Mouse (Mus musculus): Measurements from ENCODE around the gene Stra6l. TPM values are rescaled to one million over a fixed set of nuclear protein-coding genes. Genes with fewer than 3 reads are reported as not detected.

The Stra6l gene
- polyA plus RNA-seq, 1 experiment from 2014 or later, result 1.2 TPM

- no peaks in the 10 kb centered on the region for H3K36me3 ChIP-seq (ENCODE audit: insufficient read depth, low read length)
- peaks cover 27% of the 10 kb centered on the region for H3K27me3 ChIP-seq (ENCODE audit: insufficient read depth, low read length)
- peak overlapping the region; percentile 61 for H3K4me2 ChIP-seq (replicated peaks; ENCODE audit: low read depth, low read length)
- ATAC-seq (ENCODE audit: low FRiP score, low TSS enrichment), result no peak
- 40% methylated on average over 8 of the region's 8 CpGs for WGBS
- H3K4me1 ChIP-seq (ENCODE audit: insufficient read depth, low read length), result peaks cover 16% of the 10 kb centered on the region
- H3K9ac ChIP-seq (replicated peaks; ENCODE audit: low read length), result 0 out of 2 replicates have a peak overlapping the region, but pooled peaks have one; percentile 0
- H3K27ac ChIP-seq (ENCODE audit: low read length), result no peak overlapping the region
- H3K4me3 ChIP-seq (ENCODE audit: low read length), result no peak overlapping the region
- no peaks in the 10 kb centered on the region for H3K9me3 ChIP-seq (ENCODE audit: low read length)
Observed at GRCm38 (mm10) chr4:45820074-45820830, 28.2 kb upstream of the Stra6l start.

GRCm38 (mm10) chr4:45821995-45822394 is 26.5 kb upstream of the Stra6l start:
- WGBS, result 29% methylated on average over 3 of the region's 3 CpGs
- Histone ChIP-seq H3K36me3 (ENCODE audit: insufficient read depth, low read length) (no peaks in the 10 kb centered on the region), H3K27ac (ENCODE audit: low read length) (no peak overlapping the region), H3K4me2 (replicated peaks; ENCODE audit: low read depth, low read length) (no peak overlapping the region), H3K4me3 (ENCODE audit: low read length) (no peak overlapping the region), H3K4me1 (ENCODE audit: insufficient read depth, low read length) (peaks cover 22% of the 10 kb centered on the region), H3K9me3 (ENCODE audit: low read length) (no peaks in the 10 kb centered on the region), H3K27me3 (ENCODE audit: insufficient read depth, low read length) (peaks cover 44% of the 10 kb centered on the region), H3K9ac (replicated peaks; ENCODE audit: low read length) (no peak overlapping the region)
- ATAC-seq (ENCODE audit: low FRiP score, low TSS enrichment), result no peak

GRCm38 (mm10) chr4:45822781-45823575 is 25.5 kb upstream of the Stra6l start:
- WGBS, result 33% methylated on average over 11 of the region's 11 CpGs
- Histone ChIP-seq H3K9me3 (ENCODE audit: low read length) (no peaks in the 10 kb centered on the region), H3K27me3 (ENCODE audit: insufficient read depth, low read length) (peaks cover 54% of the 10 kb centered on the region), H3K27ac (ENCODE audit: low read length) (no peak overlapping the region), H3K36me3 (ENCODE audit: insufficient read depth, low read length) (no peaks in the 10 kb centered on the region), H3K4me1 (ENCODE audit: insufficient read depth, low read length) (peaks cover 22% of the 10 kb centered on the region), H3K9ac (replicated peaks; ENCODE audit: low read length) (no peak overlapping the region), H3K4me2 (replicated peaks; ENCODE audit: low read depth, low read length) (no peak overlapping the region), H3K4me3 (ENCODE audit: low read length) (no peak overlapping the region)
- ATAC-seq (ENCODE audit: low FRiP score, low TSS enrichment), result no peak

- Histone ChIP-seq H3K36me3 (ENCODE audit: insufficient read depth, low read length) (no peaks in the 10 kb centered on the region), H3K27ac (ENCODE audit: low read length) (no peak overlapping the region), H3K9me3 (ENCODE audit: low read length) (no peaks in the 10 kb centered on the region), H3K9ac (replicated peaks; ENCODE audit: low read length) (no peak overlapping the region), H3K4me2 (replicated peaks; ENCODE audit: low read depth, low read length) (no peak overlapping the region), H3K4me1 (ENCODE audit: insufficient read depth, low read length) (peaks cover 14% of the 10 kb centered on the region), H3K4me3 (ENCODE audit: low read length) (no peak overlapping the region), H3K27me3 (ENCODE audit: insufficient read depth, low read length) (peaks cover 67% of the 10 kb centered on the region)
- WGBS, result 13% methylated on average over 10 of the region's 10 CpGs
- ATAC-seq (ENCODE audit: low FRiP score, low TSS enrichment), result no peak
Observed at GRCm38 (mm10) chr4:45824049-45824760, 24.3 kb upstream of the Stra6l start.

GRCm38 (mm10) chr4:45824761-45825556 is 23.5 kb upstream of the Stra6l start:
- no peak overlapping the region for H3K9ac ChIP-seq (replicated peaks; ENCODE audit: low read length)
- H3K9me3 ChIP-seq (ENCODE audit: low read length), result no peaks in the 10 kb centered on the region
- H3K4me2 ChIP-seq (replicated peaks; ENCODE audit: low read depth, low read length), result no peak overlapping the region
- 26% methylated on average over 14 of the region's 14 CpGs for WGBS
- no peak for ATAC-seq (ENCODE audit: low FRiP score, low TSS enrichment)
- no peak overlapping the region for H3K4me3 ChIP-seq (ENCODE audit: low read length)
- H3K27ac ChIP-seq (ENCODE audit: low read length), result no peak overlapping the region
- peaks cover 72% of the 10 kb centered on the region for H3K27me3 ChIP-seq (ENCODE audit: insufficient read depth, low read length)
- peaks cover 7% of the 10 kb centered on the region for H3K4me1 ChIP-seq (ENCODE audit: insufficient read depth, low read length)
- H3K36me3 ChIP-seq (ENCODE audit: insufficient read depth, low read length), result no peaks in the 10 kb centered on the region

- peaks cover 6% of the 10 kb centered on the region; the same call in 1 of the 2 replicates for H3K4me1 ChIP-seq (ENCODE audit: insufficient read depth, low read length)
- no peak for ATAC-seq (ENCODE audit: low FRiP score, low TSS enrichment)
- WGBS, result 1% methylated on average over 77 of the region's 91 CpGs
- peak within 1 kb of the TSS; percentile 59 for H3K4me2 ChIP-seq (replicated peaks; ENCODE audit: low read depth, low read length)
- peaks cover 77% of the 10 kb centered on the region for H3K27me3 ChIP-seq (ENCODE audit: insufficient read depth, low read length)
- H3K9me3 ChIP-seq (ENCODE audit: low read length), result no peaks in the 10 kb centered on the region
- H3K27ac ChIP-seq (ENCODE audit: low read length), result no peak within 1 kb of the TSS
- H3K9ac ChIP-seq (replicated peaks; ENCODE audit: low read length), result no peak within 1 kb of the TSS; the same call in 1 of the 2 replicates
- peak within 1 kb of the TSS; percentile 43 for H3K4me3 ChIP-seq (ENCODE audit: low read length)
- H3K36me3 ChIP-seq (ENCODE audit: insufficient read depth, low read length), result no peaks in the 10 kb centered on the region
Observed at GRCm38 (mm10) chr4:45826275-45827040, 22.0 kb upstream of the Stra6l start, which contains the start of gene Igfbpl1. Gene Igfbpl1, minus strand, starts transcription at chr4:45826923.

- no peak for ATAC-seq (ENCODE audit: low FRiP score, low TSS enrichment)
- Histone ChIP-seq H3K4me1 (ENCODE audit: insufficient read depth, low read length) (peaks cover 6% of the 10 kb centered on the region; the same call in 1 of the 2 replicates), H3K36me3 (ENCODE audit: insufficient read depth, low read length) (no peaks in the 10 kb centered on the region), H3K4me2 (replicated peaks; ENCODE audit: low read depth, low read length) (no peak overlapping the region), H3K27ac (ENCODE audit: low read length) (no peak overlapping the region), H3K9ac (replicated peaks; ENCODE audit: low read length) (no peak overlapping the region), H3K9me3 (ENCODE audit: low read length) (no peaks in the 10 kb centered on the region), H3K4me3 (ENCODE audit: low read length) (no peak overlapping the region), H3K27me3 (ENCODE audit: insufficient read depth, low read length) (peaks cover 54% of the 10 kb centered on the region)
- 64% methylated on average over 13 of the region's 13 CpGs for WGBS
Observed at GRCm38 (mm10) chr4:45829907-45830759, 18.3 kb upstream of the Stra6l start.

GRCm38 (mm10) chr4:45831996-45832395 is 16.5 kb upstream of the Stra6l start:
- Histone ChIP-seq H3K9me3 (ENCODE audit: low read length) (no peaks in the 10 kb centered on the region), H3K4me2 (replicated peaks; ENCODE audit: low read depth, low read length) (no peak overlapping the region), H3K36me3 (ENCODE audit: insufficient read depth, low read length) (no peaks in the 10 kb centered on the region), H3K27ac (ENCODE audit: low read length) (no peak overlapping the region), H3K9ac (replicated peaks; ENCODE audit: low read length) (no peak overlapping the region), H3K4me1 (ENCODE audit: insufficient read depth, low read length) (no peaks in the 10 kb centered on the region), H3K4me3 (ENCODE audit: low read length) (no peak overlapping the region), H3K27me3 (ENCODE audit: insufficient read depth, low read length) (peaks cover 35% of the 10 kb centered on the region)
- ATAC-seq (ENCODE audit: low FRiP score, low TSS enrichment), result no peak
- WGBS, result 91% methylated on average over 7 of the region's 7 CpGs

All from kidney, embryonic 16.5 days (tissue).